Mouse (Mus musculus): ENCODE results near the gene Ptprcap. TPM values are rescaled to one million over a fixed set of nuclear protein-coding genes. Genes with fewer than 3 reads are reported as not detected.
A peak's percentile ranks its signal among the peaks of the same experiment; 100 is the strongest.

The Ptprcap gene
- polyA plus RNA-seq, 1 experiment, result 1,655 TPM

- H3K4me1 ChIP-seq (replicated peaks; ENCODE audit: control insufficient read depth, insufficient read depth, low read length), result peaks cover 48% of the 10 kb centered on the region
- no peak overlapping the region for H3K4me3 ChIP-seq (ENCODE audit: control insufficient read depth, insufficient read depth, low read length)
- no peak for DNase-seq
- H3K27ac ChIP-seq (ENCODE audit: control insufficient read depth, insufficient read depth, low read length), result no peak overlapping the region
- TF ChIP-seq CTCF (IDR thresholded peaks at IDR 0.05; ENCODE audit: borderline replicate concordance, control insufficient read depth, extremely low read depth, insufficient read depth, low read length, poor library complexity) (no peak), POLR2A (IDR thresholded peaks at IDR 0.05; ENCODE audit: control insufficient read depth, extremely low read depth, insufficient read depth, low read length, poor library complexity) (no peak)
- H3K36me3 ChIP-seq (ENCODE audit: control insufficient read depth, insufficient read depth, low read length), result peaks cover 6% of the 10 kb centered on the region; the same call in 1 of the 2 replicates
- 88% methylated on average over 12 of the region's 12 CpGs for WGBS
- H3K27me3 ChIP-seq (ENCODE audit: control insufficient read depth, insufficient read depth, low read length), result no peaks in the 10 kb centered on the region
Observed at GRCm38 (mm10) chr19:4146366-4147021, 6.9 kb upstream of the Ptprcap start.

GRCm38 (mm10) chr19:4147022-4147405 is 6.4 kb upstream of the Ptprcap start:
- H3K27ac ChIP-seq (ENCODE audit: control insufficient read depth, insufficient read depth, low read length), result no peak overlapping the region; the same call in 1 of the 2 replicates
- H3K4me1 ChIP-seq (replicated peaks; ENCODE audit: control insufficient read depth, insufficient read depth, low read length), result peaks cover 48% of the 10 kb centered on the region
- H3K36me3 ChIP-seq (ENCODE audit: control insufficient read depth, insufficient read depth, low read length), result peaks cover 6% of the 10 kb centered on the region; the same call in 1 of the 2 replicates
- H3K27me3 ChIP-seq (ENCODE audit: control insufficient read depth, insufficient read depth, low read length), result no peaks in the 10 kb centered on the region
- TF ChIP-seq POLR2A (IDR thresholded peaks at IDR 0.05; ENCODE audit: control insufficient read depth, extremely low read depth, insufficient read depth, low read length, poor library complexity) (no peak), CTCF (IDR thresholded peaks at IDR 0.05; ENCODE audit: borderline replicate concordance, control insufficient read depth, extremely low read depth, insufficient read depth, low read length, poor library complexity) (no peak)
- no peak for DNase-seq
- H3K4me3 ChIP-seq (ENCODE audit: control insufficient read depth, insufficient read depth, low read length), result no peak overlapping the region
- WGBS, result 64% methylated on average over 3 of the region's 3 CpGs

- 42% methylated on average over 9 of the region's 9 CpGs for WGBS
- H3K4me1 ChIP-seq (replicated peaks; ENCODE audit: control insufficient read depth, insufficient read depth, low read length), result peaks cover 53% of the 10 kb centered on the region
- no peak for DNase-seq
Observed at GRCm38 (mm10) chr19:4147782-4148490, 5.5 kb upstream of the Ptprcap start.

GRCm38 (mm10) chr19:4148491-4148806 is 5.0 kb upstream of the Ptprcap start, which contains the start of gene Coro1b:
Gene Coro1b, plus strand, starts transcription at chr19:4148619.
- peak within 1 kb of the TSS; percentile 67; the same call in 1 of the 2 replicates for H3K27ac ChIP-seq (ENCODE audit: control insufficient read depth, insufficient read depth, low read length)
- H3K36me3 ChIP-seq (ENCODE audit: control insufficient read depth, insufficient read depth, low read length), result peaks cover 9% of the 10 kb centered on the region; the same call in 1 of the 2 replicates
- TF ChIP-seq POLR2A (IDR thresholded peaks at IDR 0.05; ENCODE audit: control insufficient read depth, extremely low read depth, insufficient read depth, low read length, poor library complexity), result peak; percentile 90
- 0 out of 2 replicates have a peak, but pooled peaks have one; percentile 30 for TF ChIP-seq CTCF (IDR thresholded peaks at IDR 0.05; ENCODE audit: borderline replicate concordance, control insufficient read depth, extremely low read depth, insufficient read depth, low read length, poor library complexity)
- H3K27me3 ChIP-seq (ENCODE audit: control insufficient read depth, insufficient read depth, low read length), result no peaks in the 10 kb centered on the region
- peak; percentile 97 for DNase-seq
- WGBS, result 1% methylated on average over 32 of the region's 33 CpGs
- peaks cover 59% of the 10 kb centered on the region for H3K4me1 ChIP-seq (replicated peaks; ENCODE audit: control insufficient read depth, insufficient read depth, low read length)
- H3K4me3 ChIP-seq (ENCODE audit: control insufficient read depth, insufficient read depth, low read length), result peak within 1 kb of the TSS; percentile 76

More at GRCm38 (mm10) chr19:4147782-4148490, 5.5 kb upstream of the Ptprcap start:
- Histone ChIP-seq H3K27me3 (ENCODE audit: control insufficient read depth, insufficient read depth, low read length) (no peaks in the 10 kb centered on the region), H3K4me3 (ENCODE audit: control insufficient read depth, insufficient read depth, low read length) (peak overlapping the region; percentile 76), H3K36me3 (ENCODE audit: control insufficient read depth, insufficient read depth, low read length) (peaks cover 6% of the 10 kb centered on the region; the same call in 1 of the 2 replicates), H3K27ac (ENCODE audit: control insufficient read depth, insufficient read depth, low read length) (no peak overlapping the region)
- TF ChIP-seq POLR2A (IDR thresholded peaks at IDR 0.05; ENCODE audit: control insufficient read depth, extremely low read depth, insufficient read depth, low read length, poor library complexity) (no peak), CTCF (IDR thresholded peaks at IDR 0.05; ENCODE audit: borderline replicate concordance, control insufficient read depth, extremely low read depth, insufficient read depth, low read length, poor library complexity) (no peak)

GRCm38 (mm10) chr19:4148819-4149218 is 4.6 kb upstream of the Ptprcap start:
- no peak for DNase-seq
- no peak for TF ChIP-seq POLR2A (IDR thresholded peaks at IDR 0.05; ENCODE audit: control insufficient read depth, extremely low read depth, insufficient read depth, low read length, poor library complexity)
- 0 out of 2 replicates have a peak, but pooled peaks have one; percentile 3 for TF ChIP-seq CTCF (IDR thresholded peaks at IDR 0.05; ENCODE audit: borderline replicate concordance, control insufficient read depth, extremely low read depth, insufficient read depth, low read length, poor library complexity)
- 4% methylated on average over 8 of the region's 8 CpGs for WGBS

GRCm38 (mm10) chr19:4149283-4149682 is 4.1 kb upstream of the Ptprcap start:
- WGBS, result 70% methylated on average over 11 of the region's 11 CpGs
- TF ChIP-seq POLR2A (IDR thresholded peaks at IDR 0.05; ENCODE audit: control insufficient read depth, extremely low read depth, insufficient read depth, low read length, poor library complexity) (no peak), CTCF (IDR thresholded peaks at IDR 0.05; ENCODE audit: borderline replicate concordance, control insufficient read depth, extremely low read depth, insufficient read depth, low read length, poor library complexity) (no peak)
- Histone ChIP-seq H3K36me3 (ENCODE audit: control insufficient read depth, insufficient read depth, low read length) (peaks cover 11% of the 10 kb centered on the region; the same call in 1 of the 2 replicates), H3K27me3 (ENCODE audit: control insufficient read depth, insufficient read depth, low read length) (no peaks in the 10 kb centered on the region), H3K4me1 (replicated peaks; ENCODE audit: control insufficient read depth, insufficient read depth, low read length) (peaks cover 60% of the 10 kb centered on the region), H3K27ac (ENCODE audit: control insufficient read depth, insufficient read depth, low read length) (peak overlapping the region; percentile 67; the same call in 1 of the 2 replicates), H3K4me3 (ENCODE audit: control insufficient read depth, insufficient read depth, low read length) (peak overlapping the region; percentile 76)
- DNase-seq, result no peak

More at GRCm38 (mm10) chr19:4148819-4149218, 4.6 kb upstream of the Ptprcap start:
- H3K36me3 ChIP-seq (ENCODE audit: control insufficient read depth, insufficient read depth, low read length), result peaks cover 11% of the 10 kb centered on the region; the same call in 1 of the 2 replicates
- H3K4me1 ChIP-seq (replicated peaks; ENCODE audit: control insufficient read depth, insufficient read depth, low read length), result peaks cover 60% of the 10 kb centered on the region
- H3K27ac ChIP-seq (ENCODE audit: control insufficient read depth, insufficient read depth, low read length), result peak overlapping the region; percentile 67; the same call in 1 of the 2 replicates
- peak overlapping the region; percentile 76 for H3K4me3 ChIP-seq (ENCODE audit: control insufficient read depth, insufficient read depth, low read length)
- no peaks in the 10 kb centered on the region for H3K27me3 ChIP-seq (ENCODE audit: control insufficient read depth, insufficient read depth, low read length)

All from thymus, adult 2 months (tissue).